Mouse (Mus musculus): ENCODE data around the gene Fam173a. TPM values are rescaled to one million over a fixed set of nuclear protein-coding genes. Genes with fewer than 3 reads are reported as not detected.

The Fam173a gene
- polyA plus RNA-seq (2014; fragmentation: Nextera tagmentation; extraction: Ambion mirVana) = 93.5 and 93.8 TPM in 2 replicates

DNA sequence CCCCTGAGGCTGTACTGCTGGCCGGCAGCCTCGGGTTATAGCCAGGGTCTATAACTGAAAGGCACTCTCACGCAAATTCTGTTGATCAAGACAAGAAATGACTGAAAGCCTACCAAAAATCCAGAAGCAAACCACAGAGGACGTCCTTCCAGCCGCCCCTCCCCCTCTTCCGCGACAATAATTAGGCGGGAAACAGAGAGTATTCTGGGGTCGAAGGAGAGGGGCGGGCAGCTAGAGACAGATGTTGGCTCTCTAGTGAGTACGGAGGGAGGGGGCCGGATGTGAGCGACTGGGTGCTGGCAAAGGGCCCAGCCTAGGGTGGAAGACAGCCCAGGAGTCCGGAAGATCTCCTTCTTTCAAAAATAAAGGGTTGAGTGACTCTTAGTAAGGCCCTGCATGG, at the start of gene Fam173a:
Gene Fam173a, minus strand, starts transcription at position 287 of the 400 bp plus-strand sequence.
- H3K4me1 ChIP-seq (replicated peaks; ENCODE audit: control insufficient read depth, insufficient read depth, low read length) = peaks cover 35% of the 10 kb centered on the region
- H3K4me3 ChIP-seq (ENCODE audit: low read depth, low read length) = peak within 1 kb of the TSS; percentile 88
- no peaks in the 10 kb centered on the region for H3K9me3 ChIP-seq (ENCODE audit: control insufficient read depth, low read length)
- ATAC-seq (replicated peaks; ENCODE audit: low FRiP score, low TSS enrichment, low read depth) (peak; percentile 66), DNase-seq (ENCODE audit: low spot score) (no peak)
- H3K27me3 ChIP-seq (replicated peaks; ENCODE audit: control insufficient read depth, insufficient read depth, low read length) = no peaks in the 10 kb centered on the region
- H3K9ac ChIP-seq (ENCODE audit: low read length) = peak within 1 kb of the TSS; percentile 74
- peak within 1 kb of the TSS; percentile 91 for H3K4me2 ChIP-seq (ENCODE audit: low read length)
- H3K36me3 ChIP-seq (ENCODE audit: control insufficient read depth, insufficient read depth, low read length) = peaks cover 21% of the 10 kb centered on the region
- H3K27ac ChIP-seq (ENCODE audit: low read depth) = peak within 1 kb of the TSS; percentile 98
- whole genome bisulfite sequencing = under 1% methylated on average over 14 of the region's 14 CpGs

DNA sequence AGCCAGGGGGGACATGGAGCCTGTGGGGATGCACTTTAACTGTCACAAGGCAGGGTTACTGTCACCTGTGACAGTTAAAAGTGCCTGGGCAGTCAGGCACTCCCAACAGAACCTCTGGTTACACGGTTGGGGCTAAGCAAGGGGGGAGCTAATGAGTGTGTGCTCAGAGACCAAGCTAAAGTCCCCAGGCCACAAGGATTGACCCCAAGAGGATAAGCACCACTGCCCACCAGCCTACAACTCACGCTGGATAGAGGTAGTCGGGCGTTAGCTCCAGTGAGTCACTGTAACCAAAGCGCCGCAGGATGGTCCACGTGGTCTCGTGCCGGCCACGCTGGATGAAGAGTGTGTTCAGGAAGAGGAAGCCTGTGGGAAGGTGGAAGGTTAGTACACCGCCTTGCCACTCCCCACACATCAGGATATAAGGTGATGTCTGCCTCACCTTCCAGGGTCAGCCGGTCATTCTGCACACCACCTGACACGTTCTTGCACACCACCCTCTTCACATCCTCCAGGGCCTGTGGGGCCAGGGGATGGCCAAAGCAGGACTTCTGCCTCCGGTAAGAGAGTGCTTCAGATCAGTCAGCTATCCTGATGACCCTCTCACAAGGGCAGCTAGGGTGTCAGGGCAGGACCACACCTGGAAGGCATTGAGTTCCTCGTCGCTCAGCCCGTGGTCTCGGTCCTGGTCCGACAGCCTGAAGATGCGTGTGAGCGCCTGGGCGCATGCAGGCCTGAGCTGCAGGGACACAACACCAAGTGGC, 48.6 kb upstream of the Fam173a start, which contains the start of gene Gm20683:
Gene Gm20683, minus strand, starts transcription at position 647 of the 764 bp plus-strand sequence.
- no peak within 1 kb of the TSS for H3K4me3 ChIP-seq (ENCODE audit: low read depth, low read length)
- no peaks in the 10 kb centered on the region for H3K9me3 ChIP-seq (ENCODE audit: control insufficient read depth, low read length)
- H3K27me3 ChIP-seq (replicated peaks; ENCODE audit: control insufficient read depth, insufficient read depth, low read length) = no peaks in the 10 kb centered on the region
- DNase-seq (ENCODE audit: low spot score) = no peak
- H3K9ac ChIP-seq (ENCODE audit: low read length) = no peak within 1 kb of the TSS
- no peak for ATAC-seq (replicated peaks; ENCODE audit: low FRiP score, low TSS enrichment, low read depth)
- peaks cover 19% of the 10 kb centered on the region for H3K4me1 ChIP-seq (replicated peaks; ENCODE audit: control insufficient read depth, insufficient read depth, low read length)
- WGBS = 96% methylated on average over 22 of the region's 22 CpGs
- no peak within 1 kb of the TSS for H3K4me2 ChIP-seq (ENCODE audit: low read length)
- H3K36me3 ChIP-seq (ENCODE audit: control insufficient read depth, insufficient read depth, low read length) = peaks cover 58% of the 10 kb centered on the region
- H3K27ac ChIP-seq (ENCODE audit: low read depth) = no peak within 1 kb of the TSS

DNA sequence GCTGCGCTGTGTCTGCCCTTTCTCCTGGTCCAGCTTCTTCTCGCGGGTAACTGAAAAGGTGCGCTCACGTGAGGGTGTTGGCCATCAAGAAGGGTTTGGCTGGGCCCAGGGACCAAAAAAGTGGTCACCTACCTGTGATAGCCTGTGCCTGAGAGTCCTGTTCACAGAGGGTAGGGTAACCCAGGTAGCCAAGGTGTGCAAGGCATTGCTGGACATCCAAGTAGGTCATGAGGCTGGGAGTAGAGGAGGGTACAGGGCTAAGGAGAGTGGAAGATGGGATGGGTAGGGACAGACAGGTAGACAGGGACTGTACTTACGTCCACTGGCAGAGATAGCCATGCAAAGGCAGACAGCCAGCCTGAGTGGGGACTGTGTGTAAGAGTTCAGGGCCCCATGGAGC, 47.8 kb upstream of the Fam173a start:
- ATAC-seq (replicated peaks; ENCODE audit: low FRiP score, low TSS enrichment, low read depth) (no peak), DNase-seq (ENCODE audit: low spot score) (no peak)
- H3K27ac ChIP-seq (ENCODE audit: low read depth) = no peak overlapping the region
- peaks cover 52% of the 10 kb centered on the region for H3K36me3 ChIP-seq (ENCODE audit: control insufficient read depth, insufficient read depth, low read length)
- H3K4me1 ChIP-seq (replicated peaks; ENCODE audit: control insufficient read depth, insufficient read depth, low read length) = peaks cover 23% of the 10 kb centered on the region
- no peaks in the 10 kb centered on the region for H3K27me3 ChIP-seq (replicated peaks; ENCODE audit: control insufficient read depth, insufficient read depth, low read length)
- 94% methylated on average over 6 of the region's 6 CpGs for WGBS
- no peak overlapping the region for H3K4me2 ChIP-seq (ENCODE audit: low read length)
- H3K4me3 ChIP-seq (ENCODE audit: low read depth, low read length) = no peak overlapping the region
- H3K9me3 ChIP-seq (ENCODE audit: control insufficient read depth, low read length) = no peaks in the 10 kb centered on the region
- no peak overlapping the region for H3K9ac ChIP-seq (ENCODE audit: low read length)

GRCm38 (mm10) chr17:25839455-25840235, 46.9 kb upstream of the Fam173a start:
- 85% methylated on average over 14 of the region's 14 CpGs for WGBS
- DNase-seq (ENCODE audit: low spot score) = no peak

GRCm38 (mm10) chr17:25838904-25839303, 46.2 kb upstream of the Fam173a start:
- H3K4me3 ChIP-seq (ENCODE audit: low read depth, low read length) = no peak overlapping the region
- DNase-seq (ENCODE audit: low spot score) (no peak), ATAC-seq (replicated peaks; ENCODE audit: low FRiP score, low TSS enrichment, low read depth) (no peak)
- peaks cover 31% of the 10 kb centered on the region for H3K4me1 ChIP-seq (replicated peaks; ENCODE audit: control insufficient read depth, insufficient read depth, low read length)
- WGBS = 85% methylated on average over 4 of the region's 4 CpGs
- H3K9me3 ChIP-seq (ENCODE audit: control insufficient read depth, low read length) = no peaks in the 10 kb centered on the region
- no peak overlapping the region for H3K9ac ChIP-seq (ENCODE audit: low read length)
- peaks cover 55% of the 10 kb centered on the region for H3K36me3 ChIP-seq (ENCODE audit: control insufficient read depth, insufficient read depth, low read length)
- no peak overlapping the region for H3K4me2 ChIP-seq (ENCODE audit: low read length)
- H3K27me3 ChIP-seq (replicated peaks; ENCODE audit: control insufficient read depth, insufficient read depth, low read length) = no peaks in the 10 kb centered on the region
- H3K27ac ChIP-seq (ENCODE audit: low read depth) = no peak overlapping the region

More at GRCm38 (mm10) chr17:25839455-25840235, 46.9 kb upstream of the Fam173a start:
- Histone ChIP-seq H3K9me3 (ENCODE audit: control insufficient read depth, low read length) (no peaks in the 10 kb centered on the region), H3K27me3 (replicated peaks; ENCODE audit: control insufficient read depth, insufficient read depth, low read length) (no peaks in the 10 kb centered on the region), H3K9ac (ENCODE audit: low read length) (no peak overlapping the region), H3K4me3 (ENCODE audit: low read depth, low read length) (no peak overlapping the region), H3K27ac (ENCODE audit: low read depth) (no peak overlapping the region), H3K4me2 (ENCODE audit: low read length) (no peak overlapping the region), H3K36me3 (ENCODE audit: control insufficient read depth, insufficient read depth, low read length) (peaks cover 55% of the 10 kb centered on the region), H3K4me1 (replicated peaks; ENCODE audit: control insufficient read depth, insufficient read depth, low read length) (peaks cover 23% of the 10 kb centered on the region)
- ATAC-seq (replicated peaks; ENCODE audit: low FRiP score, low TSS enrichment, low read depth) = no peak

DNA sequence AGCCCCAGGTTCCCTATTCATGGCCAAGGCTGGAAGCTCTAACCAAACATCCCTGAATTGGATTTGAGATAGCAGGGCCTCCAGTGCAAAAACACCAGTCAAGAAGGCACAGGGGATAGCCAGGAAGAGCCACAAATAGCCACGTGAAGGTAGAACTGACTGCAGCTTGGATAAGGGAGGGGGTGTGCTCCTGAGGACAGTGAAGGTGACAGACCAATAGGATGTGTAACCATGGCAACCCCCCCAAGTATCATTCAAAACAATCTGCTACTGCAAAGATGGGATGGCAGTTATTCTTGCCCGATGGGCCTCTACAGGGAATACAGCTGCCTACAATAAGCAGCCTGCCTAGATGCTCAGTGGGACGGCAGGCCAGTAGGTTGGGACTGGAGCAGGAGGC, 44.8 kb upstream of the Fam173a start:
- Histone ChIP-seq H3K4me1 (replicated peaks; ENCODE audit: control insufficient read depth, insufficient read depth, low read length) (peaks cover 24% of the 10 kb centered on the region), H3K27ac (ENCODE audit: low read depth) (no peak overlapping the region), H3K27me3 (replicated peaks; ENCODE audit: control insufficient read depth, insufficient read depth, low read length) (no peaks in the 10 kb centered on the region), H3K4me2 (ENCODE audit: low read length) (peak overlapping the region; percentile 72; the same call in 1 of the 2 replicates), H3K4me3 (ENCODE audit: low read depth, low read length) (no peak overlapping the region), H3K9ac (ENCODE audit: low read length) (no peak overlapping the region), H3K36me3 (ENCODE audit: control insufficient read depth, insufficient read depth, low read length) (peaks cover 54% of the 10 kb centered on the region), H3K9me3 (ENCODE audit: control insufficient read depth, low read length) (no peaks in the 10 kb centered on the region)
- WGBS = 46% methylated on average over 3 of the region's 3 CpGs
- no peak for ATAC-seq (replicated peaks; ENCODE audit: low FRiP score, low TSS enrichment, low read depth)
- DNase-seq (ENCODE audit: low spot score) = no peak

- peak; percentile 20; the same call in 1 of the 2 replicates for ATAC-seq (replicated peaks; ENCODE audit: low FRiP score, low TSS enrichment, low read depth)
- Histone ChIP-seq H3K9me3 (ENCODE audit: control insufficient read depth, low read length) (no peaks in the 10 kb centered on the region), H3K4me1 (replicated peaks; ENCODE audit: control insufficient read depth, insufficient read depth, low read length) (peaks cover 24% of the 10 kb centered on the region)
Measured at GRCm38 (mm10) chr17:25837076-25837410, 44.3 kb upstream of the Fam173a start, which contains the start of gene Rhbdl1. Gene Rhbdl1, minus strand, starts transcription at chr17:25837295.

GRCm38 (mm10) chr17:25836397-25837075, 43.8 kb upstream of the Fam173a start:
- 22% methylated on average over 23 of the region's 23 CpGs for WGBS
- H3K27ac ChIP-seq (ENCODE audit: low read depth) = peak overlapping the region; percentile 19
- H3K27me3 ChIP-seq (replicated peaks; ENCODE audit: control insufficient read depth, insufficient read depth, low read length) = no peaks in the 10 kb centered on the region
- H3K4me3 ChIP-seq (ENCODE audit: low read depth, low read length) = peak overlapping the region; percentile 31
- peak overlapping the region; percentile 37; the same call in 1 of the 2 replicates for H3K9ac ChIP-seq (ENCODE audit: low read length)
- H3K9me3 ChIP-seq (ENCODE audit: control insufficient read depth, low read length) = no peaks in the 10 kb centered on the region
- ATAC-seq (replicated peaks; ENCODE audit: low FRiP score, low TSS enrichment, low read depth) (no peak), DNase-seq (ENCODE audit: low spot score) (peak; percentile 65)
- H3K4me2 ChIP-seq (ENCODE audit: low read length) = peak overlapping the region; percentile 72
- H3K36me3 ChIP-seq (ENCODE audit: control insufficient read depth, insufficient read depth, low read length) = peaks cover 48% of the 10 kb centered on the region
- H3K4me1 ChIP-seq (replicated peaks; ENCODE audit: control insufficient read depth, insufficient read depth, low read length) = peaks cover 29% of the 10 kb centered on the region

More at GRCm38 (mm10) chr17:25837076-25837410, 44.3 kb upstream of the Fam173a start, which contains the start of gene Rhbdl1:
- peak within 1 kb of the TSS; percentile 37; the same call in 1 of the 2 replicates for H3K9ac ChIP-seq (ENCODE audit: low read length)
- H3K27ac ChIP-seq (ENCODE audit: low read depth) = peak within 1 kb of the TSS; percentile 19
- WGBS = under 1% methylated on average over 29 of the region's 29 CpGs
- H3K36me3 ChIP-seq (ENCODE audit: control insufficient read depth, insufficient read depth, low read length) = peaks cover 49% of the 10 kb centered on the region
- peak within 1 kb of the TSS; percentile 31 for H3K4me3 ChIP-seq (ENCODE audit: low read depth, low read length)
- no peaks in the 10 kb centered on the region for H3K27me3 ChIP-seq (replicated peaks; ENCODE audit: control insufficient read depth, insufficient read depth, low read length)
- peak; percentile 80 for DNase-seq (ENCODE audit: low spot score)
- peak within 1 kb of the TSS; percentile 72 for H3K4me2 ChIP-seq (ENCODE audit: low read length)

All from intestine, embryonic 14.5 days (tissue).